Mouse (Mus musculus): ENCODE results near the gene Mical1.
"Not testable (repeated sequence)": the region's sequence is repeated elsewhere in the genome, so short reads cannot be mapped to it uniquely, and the experiment has no call there.

DNA sequence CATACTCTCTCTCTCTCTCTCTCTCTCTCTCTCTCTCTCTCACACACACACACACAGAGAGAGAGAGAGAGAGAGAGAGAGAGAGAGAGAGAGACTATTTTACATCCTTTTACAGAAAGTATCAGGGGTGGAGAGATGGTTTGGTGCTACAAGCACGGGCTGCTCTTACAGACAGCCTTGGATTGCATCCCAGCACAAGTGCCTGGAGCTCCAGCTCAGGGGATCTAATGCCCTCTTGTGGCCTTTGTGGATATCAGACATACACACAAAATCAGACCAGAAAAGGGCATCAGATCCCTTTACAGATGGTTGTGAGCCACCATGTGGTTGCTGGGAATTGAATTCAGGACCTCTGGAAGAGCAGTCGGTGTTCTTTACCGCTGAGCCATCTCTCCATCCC is 29.3 kb downstream of the Mical1 start:
- TF ChIP-seq CTCF (IDR thresholded peaks at IDR 0.05; ENCODE audit: extremely low read depth, insufficient read length, insufficient replicate concordance, low read depth, low read length) = peak; percentile 71; the same call in 1 of the 2 replicates
- TF ChIP-seq POLR2A (IDR thresholded peaks at IDR 0.05; ENCODE audit: low read depth, low read length) = not testable (repeated sequence)
